ENCODE assay signal across 17 mouse cellular contexts in genomic region chr10:83320396-83320795, GRCm38 (mm10). TPM values are rescaled to one million over a fixed set of nuclear protein-coding genes. Genes with fewer than 3 reads are reported as not detected.
A peak's percentile ranks its signal among the peaks of the same experiment; 100 is the strongest.
DNase-seq lines count a peak whose midpoint lies in the region; ATAC-seq and TF ChIP-seq lines count a peak whose summit lies in the region.
"Had no signal": no experiment of that assay in that cellular context is flagged by ENCODE, and none has a peak within 500 bp of the region (broad histone marks: within the 10 kb centered on the region; RNA-seq: fewer than 3 reads in every experiment).

No protein-coding gene starts in this region.

- H3K27ac ChIP-seq in bone marrow macrophage, adult 2 months (ENCODE audit: insufficient read depth, low read depth, low read length), result peak overlapping the region; percentile 93
- H3K27ac ChIP-seq in macrophage, result peak overlapping the region; percentile 84
- H3K27ac ChIP-seq: embryonic facial prominence, embryonic 13.5 days; embryonic facial prominence, embryonic 15.5 days; forebrain, embryonic 13.5 days; forebrain, embryonic 15.5 days had no signal

- ATAC-seq in cerebellum, adult (ENCODE audit: insufficient number of reproducible peaks, low FRiP score, low TSS enrichment), result 0 out of 2 replicates have a peak, but pooled peaks have one; percentile 26
- ATAC-seq: activated CD4-positive, CD25-positive, alpha-beta regulatory T cell, adult 4 months; forebrain, embryonic 13.5 days; forebrain, embryonic 15.5 days; forebrain, postnatal 0 days had no signal

- no peak for TF ChIP-seq POLR2A in bone marrow macrophage, adult 2 months (IDR thresholded peaks at IDR 0.05; ENCODE audit: borderline replicate concordance, low read depth, low read length)

- H3K36me3 ChIP-seq in macrophage (ENCODE audit: inconsistent target), result no peaks in the 10 kb centered on the region
- H3K36me3 ChIP-seq: embryonic facial prominence, embryonic 13.5 days; embryonic facial prominence, embryonic 15.5 days; forebrain, embryonic 15.5 days had no signal

- no peak overlapping the region for H3K4me3 ChIP-seq in bone marrow macrophage, adult 2 months (ENCODE audit: insufficient read depth, low read length)
- no peak overlapping the region for H3K4me3 ChIP-seq in macrophage (ENCODE audit: inconsistent target)
- H3K4me3 ChIP-seq: embryonic facial prominence, embryonic 13.5 days; embryonic facial prominence, embryonic 15.5 days; forebrain, embryonic 13.5 days; forebrain, embryonic 15.5 days had no signal

- no peak for DNase-seq in cerebellum, postnatal 25 days
- peak; percentile 53 for DNase-seq in 3T3-L1 (ENCODE audit: low read depth, low spot score)
- DNase-seq in ovary, adult 18-20 months (ENCODE audit: low spot score), result no peak
- no peak for DNase-seq in thymus, postnatal 4 days
- DNase-seq in left cerebral cortex, postnatal 36 days (ENCODE audit: low spot score in 2 of 2), result no peak
- DNase-seq: embryo, embryonic 11 days; forebrain, postnatal 0 days had no signal

- 90% methylated on average over 6 of the region's 6 CpGs for WGBS in macrophage (ENCODE audit: missing documents)

- peaks cover 42% of the 10 kb centered on the region for H3K4me1 ChIP-seq in bone marrow macrophage, adult 2 months (ENCODE audit: control insufficient read depth, insufficient read depth, low read length)
- H3K4me1 ChIP-seq: embryonic facial prominence, embryonic 15.5 days had no signal

- no peak for TF ChIP-seq CTCF in bone marrow macrophage, adult 2 months (IDR thresholded peaks at IDR 0.05; ENCODE audit: low read depth, low read length)

- peaks cover 80% of the 10 kb centered on the region for H3K79me2 ChIP-seq in macrophage (ENCODE audit: inconsistent target)

- intact Hi-C loops in left cerebral cortex, postnatal 36 days (cut with DNase I), result no loop called here

RNA-seq across cellular contexts. Expression of gene Slc41a2, which starts 17.3 kb away (rescaled TPM):
- 18.8 and 20.4 TPM in 2 replicates for polyA plus RNA-seq in bone marrow macrophage, adult 2 months (2012; ENCODE audit: insufficient read depth, insufficient read length, missing spikeins)
- 100 to 1,000 TPM in 6 of 26 experiments, 10 to 100 TPM in 20; 34.9 to 224 (median 71.5) TPM for total RNA-seq in macrophage (2018; cell fraction: chromatin; rRNA removed)
- total RNA-seq in macrophage (2018; cell fraction: cytosol; rRNA removed), result 10 to 100 TPM; 17.6 to 37.8 (median 23.1) TPM
- total RNA-seq in macrophage (2018; cell fraction: nucleus; rRNA removed), result 100 to 1,000 TPM in 1 of 26 experiments, 10 to 100 TPM in 25; 28.8 to 138 (median 41.8) TPM
- polyA plus RNA-seq in macrophage (2018), result 15.4 to 19.3 TPM (median 15.9 TPM) in 3 replicates
- total RNA-seq in left cerebral cortex, postnatal 36 days (2021), result 10 to 100 TPM; 24.1 to 26.6 TPM
- total RNA-seq: common myeloid progenitor, adult 5-6 weeks; MEL had no signal

RNA-seq across cellular contexts. Expression of gene D10Wsu102e, which starts 39.6 kb away (rescaled TPM):
- polyA plus RNA-seq in bone marrow macrophage, adult 2 months (2012; ENCODE audit: insufficient read depth, insufficient read length, missing spikeins), result 0.54 and 0.61 TPM in 2 replicates
- 10 to 100 TPM in 4 of 26 experiments, 1 to 10 TPM in 22; 1.9 to 16.3 (median 7.6) TPM for total RNA-seq in macrophage (2018; cell fraction: chromatin; rRNA removed)
- under 1 TPM; 0.38 to 0.90 (median 0.55) TPM for total RNA-seq in macrophage (2018; cell fraction: cytosol; rRNA removed)
- 10 to 100 TPM in 3 of 26 experiments, 1 to 10 TPM in 23; 1.3 to 12.0 (median 4.1) TPM for total RNA-seq in macrophage (2018; cell fraction: nucleus; rRNA removed)
- polyA plus RNA-seq in macrophage (2018), result 0.41 to 0.67 TPM (median 0.49 TPM) in 3 replicates
- 1 to 10 TPM; 2.6 to 4.8 TPM for total RNA-seq in left cerebral cortex, postnatal 36 days (2021)
